Mouse (Mus musculus): Measurements from ENCODE around the gene 4930519P11Rik. TPM values are rescaled to one million over a fixed set of nuclear protein-coding genes. Genes with fewer than 3 reads are reported as not detected.

Gene 4930519P11Rik
- total and polyA plus RNA-seq, 3 experiments: 0.22 TPM; not detected in 2

DNA sequence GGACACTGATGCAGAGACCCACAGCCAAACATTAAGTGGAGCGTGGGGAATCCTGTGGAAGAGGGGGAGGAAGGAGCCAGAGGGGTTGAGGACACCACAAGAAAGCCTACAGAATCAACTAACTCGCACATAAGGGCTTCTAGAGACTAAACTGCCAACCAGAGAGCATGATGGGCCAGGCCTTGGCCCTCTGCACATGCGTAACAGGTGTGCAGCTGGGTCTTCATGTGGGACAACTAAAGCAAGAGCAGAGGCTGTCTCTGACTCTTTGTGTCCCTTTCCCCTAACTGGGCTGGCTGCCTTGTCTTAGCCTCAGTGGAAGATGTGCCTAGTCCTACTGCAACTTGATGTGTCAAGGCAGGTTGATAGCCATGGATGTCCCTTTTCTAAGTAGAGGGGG lies 3.8 kb upstream of the 4930519P11Rik start:
- Histone ChIP-seq H3K36me3 (ENCODE audit: control insufficient read depth in 1 of 2, insufficient read depth in 2 of 2, low read length in 2 of 2) (peaks cover 0 to 14% of the 10 kb centered on the region in 2 experiments; a peak in 2 of 4 replicates), H3K9me3 (replicated peaks; ENCODE audit: insufficient read depth, low read length) (no peaks in the 10 kb centered on the region), H3K27me3 (ENCODE audit: control insufficient read depth in 1 of 2, insufficient read depth in 2 of 2, low read length in 2 of 2) (no peaks in the 10 kb centered on the region), H3K4me1 (ENCODE audit: control insufficient read depth in 1 of 2, insufficient read depth in 2 of 2, low read length in 2 of 2) (peaks cover 8 to 23% of the 10 kb centered on the region in 2 experiments), H3K4me3 (ENCODE audit: control insufficient read depth in 1 of 2, insufficient read depth in 1 of 2, low read depth in 2 of 2, low read length in 2 of 2) (no peak overlapping the region), H3K27ac (ENCODE audit: control insufficient read depth, low read depth, low read length) (no peak overlapping the region; the same call in 1 of the 2 replicates), H3K79me2 (ENCODE audit: control insufficient read depth, insufficient read depth, low read length, poor library complexity) (peaks cover 3% of the 10 kb centered on the region; the same call in 1 of the 2 replicates), H3K9ac (ENCODE audit: control insufficient read depth, low read depth, low read length, poor library complexity, severe bottlenecking) (no peak overlapping the region)
- no peak for TF ChIP-seq SMC3 (IDR thresholded peaks at IDR 0.05; ENCODE audit: low read depth, low read length)
- no peak for TF ChIP-seq CHD2 (IDR thresholded peaks at IDR 0.05; ENCODE audit: low read length)
- no peak for TF ChIP-seq ZC3H11A (IDR thresholded peaks at IDR 0.05; ENCODE audit: low read depth, low read length)
- no peak for TF ChIP-seq TCF12 (IDR thresholded peaks at IDR 0.05; ENCODE audit: low read depth, low read length)
- no peak for TF ChIP-seq ZNF384 (IDR thresholded peaks at IDR 0.05; ENCODE audit: low read depth, low read length)
- no peak for DNase-seq (ENCODE audit: low read depth, low spot score)

GRCm38 (mm10) chr2:154615674-154616073 lies 2.4 kb upstream of the 4930519P11Rik start:
- Histone ChIP-seq H3K4me1 (ENCODE audit: control insufficient read depth in 1 of 2, insufficient read depth in 2 of 2, low read length in 2 of 2) (peaks cover 14 to 28% of the 10 kb centered on the region in 2 experiments), H3K79me2 (ENCODE audit: control insufficient read depth, insufficient read depth, low read length, poor library complexity) (peaks cover 3% of the 10 kb centered on the region; the same call in 1 of the 2 replicates), H3K36me3 (ENCODE audit: control insufficient read depth in 1 of 2, insufficient read depth in 2 of 2, low read length in 2 of 2) (peaks cover 0 to 22% of the 10 kb centered on the region in 2 experiments; a peak in 2 of 4 replicates), H3K9ac (ENCODE audit: control insufficient read depth, low read depth, low read length, poor library complexity, severe bottlenecking) (peak overlapping the region; percentile 73), H3K27me3 (ENCODE audit: control insufficient read depth in 1 of 2, insufficient read depth in 2 of 2, low read length in 2 of 2) (no peaks in the 10 kb centered on the region), H3K9me3 (replicated peaks; ENCODE audit: insufficient read depth, low read length) (no peaks in the 10 kb centered on the region), H3K4me3 (ENCODE audit: control insufficient read depth in 1 of 2, insufficient read depth in 1 of 2, low read depth in 2 of 2, low read length in 2 of 2) (peak overlapping the region; percentile 48 to 77), H3K27ac (ENCODE audit: control insufficient read depth, low read depth, low read length) (peak overlapping the region; percentile 98)
- peak; percentile 96 for DNase-seq (ENCODE audit: low read depth, low spot score)
- TF ChIP-seq CTCF (IDR thresholded peaks at IDR 0.05 in 2 of 3, conservative IDR thresholded peaks at IDR 0.05 in 1 of 3; ENCODE audit: control insufficient read depth in 1 of 3, insufficient read depth in 1 of 3, low read depth in 2 of 3, low read length in 3 of 3, poor library complexity in 1 of 3, severe bottlenecking in 1 of 3) (no peak), KAT2A (conservative IDR thresholded peaks at IDR 0.05; ENCODE audit: low read depth, low read length) (no peak; the same call in 1 of the 2 replicates), EP300 (IDR thresholded peaks at IDR 0.05; ENCODE audit: low read depth in 1 of 2, low read length in 2 of 2) (peak; percentile 77 to 93), MEF2A (IDR thresholded peaks at IDR 0.05; ENCODE audit: extremely low read depth, insufficient replicate concordance, low read depth, low read length, poor library complexity, severe bottlenecking) (no peak), MXI1 (IDR thresholded peaks at IDR 0.05; ENCODE audit: low read depth, low read length) (peak; percentile 59; the same call in 1 of the 2 replicates), TCF12 (IDR thresholded peaks at IDR 0.05; ENCODE audit: low read depth, low read length) (peak; percentile 96), MAFK (IDR thresholded peaks at IDR 0.05; ENCODE audit: borderline replicate concordance, low read depth, low read length) (peak; percentile 13; the same call in 1 of the 2 replicates), ZC3H11A (IDR thresholded peaks at IDR 0.05; ENCODE audit: low read depth, low read length) (no peak), SIN3A (IDR thresholded peaks at IDR 0.05; ENCODE audit: low read length) (peak; percentile 81), SMC3 (IDR thresholded peaks at IDR 0.05; ENCODE audit: low read depth, low read length) (no peak), E2F4 (IDR thresholded peaks at IDR 0.05; ENCODE audit: borderline replicate concordance, low read depth, low read length) (no peak), NELFE (IDR thresholded peaks at IDR 0.05; ENCODE audit: low read depth, low read length) (peak; percentile 64), ZNF384 (IDR thresholded peaks at IDR 0.05; ENCODE audit: low read depth, low read length) (peak; percentile 81), HCFC1 (IDR thresholded peaks at IDR 0.05; ENCODE audit: low read depth, low read length) (peak; percentile 76), USF1 (IDR thresholded peaks at IDR 0.05; ENCODE audit: low read depth, low read length) (no peak), RCOR1 (IDR thresholded peaks at IDR 0.05; ENCODE audit: low read depth, low read length) (peak; percentile 63), MYC (IDR thresholded peaks at IDR 0.05; ENCODE audit: low read depth, low read length) (no peak), POLR2AphosphoS5 (IDR thresholded peaks at IDR 0.05; ENCODE audit: borderline replicate concordance, low read depth, low read length) (no peak), BHLHE40 (IDR thresholded peaks at IDR 0.05; ENCODE audit: borderline replicate concordance, low read depth, low read length) (peak; percentile 36; the same call in 1 of the 2 replicates), TBP (IDR thresholded peaks at IDR 0.05; ENCODE audit: low read depth, low read length) (no peak), GABPA (IDR thresholded peaks at IDR 0.05; ENCODE audit: low read depth, low read length) (no peak), ZMIZ1 (IDR thresholded peaks at IDR 0.05; ENCODE audit: low read depth, low read length) (no peak), TAL1 (IDR thresholded peaks at IDR 0.05; ENCODE audit: low read length) (peak; percentile 88), POLR2AphosphoS2 (IDR thresholded peaks at IDR 0.05; ENCODE audit: low read length) (no peak; the same call in 1 of the 2 replicates), RAD21 (IDR thresholded peaks at IDR 0.05; ENCODE audit: low read depth, low read length) (no peak), ETS1 (IDR thresholded peaks at IDR 0.05; ENCODE audit: low read depth, low read length) (peak; percentile 98), ELF1 (IDR thresholded peaks at IDR 0.05; ENCODE audit: low read depth, low read length) (peak; percentile 41; the same call in 1 of the 2 replicates), JUND (IDR thresholded peaks at IDR 0.05; ENCODE audit: low read depth, low read length) (0 out of 2 replicates have a peak, but pooled peaks have one; percentile 30), CHD1 (IDR thresholded peaks at IDR 0.05; ENCODE audit: low read depth, low read length) (0 out of 2 replicates have a peak, but pooled peaks have one; percentile 24), CHD2 (IDR thresholded peaks at IDR 0.05; ENCODE audit: low read length) (no peak)

All from MEL (cell line).